Mouse (Mus musculus) cerebellum, adult 2 months (tissue): ENCODE data around the gene Fam71d. TPM values are rescaled to one million over a fixed set of nuclear protein-coding genes. Genes with fewer than 3 reads are reported as not detected.

Experiments
- DNase-seq, 2 experiments: peaks; one replicate each; pipeline ENCODE4 v3.0.0; 2021
- H3K27ac ChIP-seq: fragments of 200-500 bp; 2 replicates; pipeline ENCODE4 v1.5.1; 2012; ENCODE audit warnings: low read length, control low read depth, inconsistent platforms; ENCODE audit not compliant: insufficient read depth
- H3K27me3 ChIP-seq: fragments of 200-500 bp; 2 replicates; pipeline ENCODE4 v1.6.1; 2012; ENCODE audit warnings: inconsistent platforms, mild to moderate bottlenecking, low read length, moderate library complexity; ENCODE audit not compliant: control insufficient read depth, insufficient read depth
- H3K4me1 ChIP-seq: fragments of 200-500 bp; 2 replicates; pipeline ENCODE4 v1.6.1; 2011; ENCODE audit warnings: low read length; ENCODE audit not compliant: control insufficient read depth, insufficient read depth
- H3K4me3 ChIP-seq: fragments of 200-500 bp; replicated peaks from 2 replicates; pipeline ENCODE3; 2011; ENCODE audit warnings: mild to moderate bottlenecking, low read depth, low read length, control low read depth; ENCODE audit not compliant: insufficient read depth
- CTCF ChIP-seq: fragments of 200-500 bp; IDR thresholded peaks from 2 replicates; pipeline ENCODE4 v1.5.1; 2011; ENCODE audit warnings: low read depth, mild to moderate bottlenecking, control low read depth, low read length, moderate library complexity, borderline replicate concordance; ENCODE audit not compliant: insufficient read depth
- POLR2A ChIP-seq: fragments of 200-500 bp; IDR thresholded peaks from 2 replicates; pipeline ENCODE4 v1.6.1; 2011; ENCODE audit warnings: low read length, control low read depth, borderline replicate concordance; ENCODE audit not compliant: insufficient read depth
- WGBS: fragments of 180-500 bp; shearing (Covaris S2); methylation state at CpG from one replicate; pipeline ENCODE4 v1.1.7; 2018; 5-methylcytosine and 5-hydroxymethylcytosine counted together
- polyA plus RNA-seq: library from polyadenylated mRNA; depleted of rRNA; stranded (reverse); fragments of >200 nt; gene quantifications from 2 replicates; pipeline ENCODE4 v1.2.3, GENCODE M21; 2012; rRNA removed

Fam71d gene
- 0.28 and 0.41 TPM in 2 replicates for polyA plus RNA-seq

GRCm38 (mm10) chr12:78691325-78691724 is at the start of gene Fam71d:
TSS of gene Fam71d (plus strand) at chr12:78691535.
- Histone ChIP-seq H3K4me3 (no peak within 1 kb of the TSS), H3K27me3 (no peaks in the 10 kb centered on the region), H3K27ac (no peak within 1 kb of the TSS), H3K4me1 (no peaks in the 10 kb centered on the region)
- WGBS, result 81% methylated on average over 1 of the region's 1 CpGs
- DNase-seq, result no peak
- no peak for TF ChIP-seq CTCF

GRCm38 (mm10) chr12:78643691-78644090 is 47.6 kb upstream of the Fam71d start:
- DNase-seq, result no peak
- TF ChIP-seq POLR2A (no peak), CTCF (no peak)
- WGBS, result 32% methylated on average over 2 of the region's 2 CpGs
- Histone ChIP-seq H3K4me1 (no peaks in the 10 kb centered on the region; the same call in 1 of the 2 replicates), H3K27ac (no peak overlapping the region), H3K4me3 (no peak overlapping the region), H3K27me3 (no peaks in the 10 kb centered on the region)

DNA sequence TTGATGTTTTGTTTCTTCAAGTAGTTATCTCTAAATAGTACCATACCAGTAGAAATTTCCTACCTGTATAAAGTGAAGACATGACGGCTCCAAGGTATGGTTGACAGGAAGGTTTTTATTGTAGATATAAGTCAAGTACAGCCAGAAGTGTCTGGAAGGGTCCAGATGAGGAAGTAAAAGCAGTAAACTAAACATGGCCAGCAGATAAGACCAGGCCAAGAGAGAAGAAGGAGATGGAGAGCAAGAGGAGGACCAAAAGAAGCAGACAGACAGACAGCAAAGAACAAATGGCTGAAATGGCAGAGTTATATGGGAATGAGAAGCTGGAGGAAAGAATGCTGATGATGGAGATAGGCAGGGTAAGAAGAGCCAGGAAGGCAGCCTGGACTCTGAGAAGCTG is 46.1 kb upstream of the Fam71d start:
- WGBS, result 100% methylated on average over 1 of the region's 1 CpGs
- Histone ChIP-seq H3K4me3 (no peak overlapping the region), H3K27me3 (no peaks in the 10 kb centered on the region), H3K4me1 (no peaks in the 10 kb centered on the region; the same call in 1 of the 2 replicates), H3K27ac (no peak overlapping the region)
- DNase-seq, result no peak
- TF ChIP-seq POLR2A (no peak), CTCF (no peak)

GRCm38 (mm10) chr12:78659718-78660304 is 31.5 kb upstream of the Fam71d start:
- no peak for DNase-seq
- no peak for TF ChIP-seq CTCF
- TF ChIP-seq POLR2A, result no peak
- H3K4me1 ChIP-seq, result no peaks in the 10 kb centered on the region
- no peak overlapping the region for H3K27ac ChIP-seq
- no peaks in the 10 kb centered on the region for H3K27me3 ChIP-seq
- WGBS, result 62% methylated on average over 2 of the region's 2 CpGs
- no peak overlapping the region for H3K4me3 ChIP-seq

- no peak for DNase-seq
- 86% methylated on average over 5 of the region's 5 CpGs for WGBS
- H3K4me1 ChIP-seq, result no peaks in the 10 kb centered on the region
- H3K27me3 ChIP-seq, result no peaks in the 10 kb centered on the region
- TF ChIP-seq POLR2A, result no peak
- no peak for TF ChIP-seq CTCF
- H3K27ac ChIP-seq, result no peak overlapping the region
- no peak overlapping the region for H3K4me3 ChIP-seq
These were observed 13.1 kb upstream of the Fam71d start for GRCm38 (mm10) chr12:78678101-78678806.

- no peak for DNase-seq
- 93% methylated on average over 2 of the region's 2 CpGs for WGBS
- Histone ChIP-seq H3K4me1 (no peaks in the 10 kb centered on the region), H3K27me3 (no peaks in the 10 kb centered on the region), H3K4me3 (no peak overlapping the region), H3K27ac (no peak overlapping the region)
- TF ChIP-seq CTCF, result no peak
- TF ChIP-seq POLR2A, result no peak
These were observed 12.5 kb upstream of the Fam71d start for GRCm38 (mm10) chr12:78678807-78679189.

GRCm38 (mm10) chr12:78681048-78681447 is 10.3 kb upstream of the Fam71d start:
- Histone ChIP-seq H3K27me3 (no peaks in the 10 kb centered on the region), H3K4me1 (no peaks in the 10 kb centered on the region), H3K27ac (no peak overlapping the region), H3K4me3 (no peak overlapping the region)
- TF ChIP-seq POLR2A (no peak), CTCF (no peak)
- 94% methylated on average over 2 of the region's 2 CpGs for WGBS
- DNase-seq, result no peak

- DNase-seq, result no peak
- 93% methylated on average over 4 of the region's 4 CpGs for WGBS
- no peaks in the 10 kb centered on the region for H3K27me3 ChIP-seq
These were observed 9.1 kb upstream of the Fam71d start for GRCm38 (mm10) chr12:78682279-78682678.

More at GRCm38 (mm10) chr12:78682279-78682678, 9.1 kb upstream of the Fam71d start:
- no peak overlapping the region for H3K4me3 ChIP-seq
- no peak for TF ChIP-seq POLR2A
- TF ChIP-seq CTCF, result no peak
- H3K4me1 ChIP-seq, result no peaks in the 10 kb centered on the region
- no peak overlapping the region for H3K27ac ChIP-seq
